Mouse (Mus musculus) stomach, embryonic 16.5 days (tissue): Measurements from ENCODE around the gene Rwdd3. TPM values are rescaled to one million over a fixed set of nuclear protein-coding genes. Genes with fewer than 3 reads are reported as not detected.

Experiments used
- ATAC-seq: fragments of 200-750 bp; cut with Nextera tagmentation; 2 replicates; pipeline ENCODE4 v1.8.0; 2017; ENCODE audit warnings: moderate number of reproducible peaks, moderate TSS enrichment; ENCODE audit not compliant: insufficient read depth, low FRiP score
- H3K27ac ChIP-seq: fragments of 300-500 bp; sonication (generic); 2 replicates; pipeline ENCODE4 v1.5.1; 2014; ENCODE audit warnings: low read length
- H3K27me3 ChIP-seq: fragments of 300-500 bp; sonication (generic); 2 replicates; pipeline ENCODE4 v1.6.1; 2014; ENCODE audit warnings: low read length, control low read depth, mixed read lengths; ENCODE audit not compliant: control insufficient read depth, insufficient read depth
- H3K36me3 ChIP-seq: fragments of 300-500 bp; sonication (generic); 2 replicates; pipeline ENCODE4 v1.6.1; 2014; ENCODE audit warnings: low read length; ENCODE audit not compliant: control insufficient read depth, insufficient read depth
- H3K4me1 ChIP-seq: fragments of 300-500 bp; sonication (generic); 2 replicates; pipeline ENCODE4 v1.6.1; 2014; ENCODE audit warnings: low read length, control low read depth, mixed read lengths; ENCODE audit not compliant: control insufficient read depth, insufficient read depth
- H3K4me2 ChIP-seq: fragments of 300-500 bp; sonication (generic); 2 replicates; pipeline ENCODE4 v1.6.1; 2014; ENCODE audit warnings: low read depth, low read length, mixed read lengths
- H3K4me3 ChIP-seq: fragments of 300-500 bp; sonication (generic); replicated peaks from 2 replicates; pipeline ENCODE4 v1.5.1; 2014; ENCODE audit warnings: mild to moderate bottlenecking, low read length
- H3K9ac ChIP-seq: fragments of 300-500 bp; sonication (generic); 2 replicates; pipeline ENCODE4 v1.6.1; 2014; ENCODE audit warnings: low read length
- H3K9me3 ChIP-seq: fragments of 300-500 bp; sonication (generic); replicated peaks from 2 replicates; pipeline ENCODE4 v1.6.1; 2016; ENCODE audit warnings: low read length, control low read depth; ENCODE audit not compliant: control insufficient read depth
- WGBS: fragments of 180-500 bp; shearing (Covaris S2); extraction: QIAGEN DNeasy Blood & Tissue Kit; methylation state at CpG from one replicate; pipeline ENCODE4 v1.1.7; 2014; 5-methylcytosine and 5-hydroxymethylcytosine counted together
- polyA plus RNA-seq: library from polyadenylated mRNA; unstranded; fragments of >200 nt; fragmentation: Nextera tagmentation; extraction: Ambion mirVana; gene quantifications from 2 replicates; pipeline ENCODE4 v1.2.1, GENCODE M21; 2015

The Rwdd3 gene
- polyA plus RNA-seq, 1 experiment from 2014 or later, result 5.9 TPM

DNA sequence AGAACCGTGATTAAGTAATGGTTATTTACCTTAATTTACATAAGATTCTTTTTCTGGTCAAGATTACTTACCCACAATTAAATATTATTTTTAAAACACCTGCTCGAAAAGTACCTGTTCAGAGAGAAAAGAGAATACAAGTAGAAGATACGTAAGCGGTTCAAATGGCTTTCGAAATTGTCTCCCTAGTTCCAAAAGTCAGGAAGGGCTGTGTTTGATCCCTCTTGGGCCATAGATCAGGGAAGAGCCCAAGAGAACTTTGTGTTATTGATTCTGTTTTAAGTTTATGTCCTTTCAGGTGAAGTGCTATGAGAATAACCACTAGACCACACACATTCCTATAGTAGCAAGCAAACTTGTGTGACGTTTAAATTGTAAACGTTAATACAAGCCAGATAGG lies 16.0 kb upstream of the Rwdd3 start:
- Histone ChIP-seq H3K4me1 (no peaks in the 10 kb centered on the region), H3K9me3 (no peaks in the 10 kb centered on the region), H3K27ac (no peak overlapping the region), H3K36me3 (no peaks in the 10 kb centered on the region), H3K4me3 (no peak overlapping the region), H3K27me3 (no peaks in the 10 kb centered on the region), H3K9ac (no peak overlapping the region), H3K4me2 (no peak overlapping the region)
- WGBS, result 75% methylated on average over 7 of the region's 7 CpGs
- no peak for ATAC-seq

DNA sequence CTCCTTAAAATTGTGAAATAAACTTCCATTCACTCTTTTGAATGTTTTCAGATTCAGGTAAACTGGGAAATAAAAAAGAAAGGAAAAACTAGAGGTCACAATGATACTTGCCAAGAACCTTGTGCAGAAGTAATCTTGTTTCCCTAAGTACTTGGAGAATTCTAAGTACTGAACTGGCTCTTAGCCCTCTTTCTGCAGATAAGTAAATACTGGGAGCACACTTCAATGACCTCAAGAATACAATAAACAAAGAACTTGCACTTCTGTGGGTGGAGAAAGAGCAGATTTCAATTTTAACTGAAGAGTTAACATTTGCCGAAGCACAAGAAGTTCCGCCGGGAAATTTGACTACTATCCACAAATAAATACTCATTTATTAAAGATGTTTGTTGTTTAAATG lies 15.4 kb upstream of the Rwdd3 start:
- Histone ChIP-seq H3K27me3 (no peaks in the 10 kb centered on the region), H3K9me3 (no peaks in the 10 kb centered on the region), H3K4me2 (no peak overlapping the region), H3K9ac (no peak overlapping the region), H3K27ac (no peak overlapping the region), H3K4me3 (no peak overlapping the region), H3K4me1 (no peaks in the 10 kb centered on the region), H3K36me3 (no peaks in the 10 kb centered on the region)
- ATAC-seq, result no peak; the same call in 1 of the 2 replicates
- 39% methylated on average over 3 of the region's 3 CpGs for WGBS

DNA sequence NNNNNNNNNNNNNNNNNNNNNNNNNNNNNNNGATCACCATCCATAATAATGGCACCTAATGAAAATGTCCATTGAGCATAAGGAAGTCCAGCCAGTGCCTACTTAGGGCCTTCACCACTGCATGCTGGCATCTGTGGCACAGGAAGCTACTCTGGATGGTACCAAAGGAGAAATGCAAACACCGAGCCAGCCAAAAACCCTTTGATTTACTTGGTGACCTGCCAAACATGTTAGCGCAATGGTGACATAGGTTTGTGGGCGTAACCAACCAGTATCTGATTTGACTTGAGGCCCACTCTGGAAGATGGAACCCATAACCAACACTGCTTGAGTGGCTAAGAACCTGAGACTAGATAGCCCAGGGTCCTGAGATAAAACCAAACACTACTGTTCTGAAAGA lies 13.7 kb upstream of the Rwdd3 start:
- Histone ChIP-seq H3K4me3 (no peak overlapping the region), H3K27me3 (no peaks in the 10 kb centered on the region), H3K4me1 (no peaks in the 10 kb centered on the region), H3K36me3 (no peaks in the 10 kb centered on the region), H3K4me2 (no peak overlapping the region), H3K9me3 (no peaks in the 10 kb centered on the region), H3K27ac (no peak overlapping the region), H3K9ac (no peak overlapping the region)
- no peak for ATAC-seq
- 94% methylated on average over 3 of the region's 3 CpGs for WGBS

DNA sequence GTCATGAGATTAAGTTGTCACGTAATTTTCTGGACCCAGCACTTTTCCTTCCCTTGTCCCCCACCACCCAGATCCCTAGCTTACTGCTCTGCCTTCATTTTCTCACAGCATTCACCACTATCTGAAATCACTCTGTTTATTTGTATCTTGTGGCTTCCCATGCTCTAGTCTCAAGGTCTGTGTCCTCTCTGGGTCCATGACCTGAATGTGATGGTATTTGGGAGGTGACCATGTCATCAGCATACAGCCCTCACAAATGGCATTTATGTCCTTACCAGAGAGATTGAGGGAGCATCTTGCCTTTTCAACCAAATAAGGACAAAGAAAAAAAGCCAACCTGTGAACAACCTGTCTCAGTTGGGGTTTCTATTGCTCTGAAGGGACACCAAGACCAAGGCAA lies 4.5 kb upstream of the Rwdd3 start:
- Histone ChIP-seq H3K4me1 (peaks cover 3% of the 10 kb centered on the region; the same call in 1 of the 2 replicates), H3K27me3 (no peaks in the 10 kb centered on the region), H3K27ac (no peak overlapping the region), H3K9ac (no peak overlapping the region), H3K9me3 (no peaks in the 10 kb centered on the region), H3K4me2 (no peak overlapping the region), H3K4me3 (no peak overlapping the region), H3K36me3 (no peaks in the 10 kb centered on the region)
- ATAC-seq, result no peak
- 90% methylated on average over 1 of the region's 1 CpGs for WGBS

DNA sequence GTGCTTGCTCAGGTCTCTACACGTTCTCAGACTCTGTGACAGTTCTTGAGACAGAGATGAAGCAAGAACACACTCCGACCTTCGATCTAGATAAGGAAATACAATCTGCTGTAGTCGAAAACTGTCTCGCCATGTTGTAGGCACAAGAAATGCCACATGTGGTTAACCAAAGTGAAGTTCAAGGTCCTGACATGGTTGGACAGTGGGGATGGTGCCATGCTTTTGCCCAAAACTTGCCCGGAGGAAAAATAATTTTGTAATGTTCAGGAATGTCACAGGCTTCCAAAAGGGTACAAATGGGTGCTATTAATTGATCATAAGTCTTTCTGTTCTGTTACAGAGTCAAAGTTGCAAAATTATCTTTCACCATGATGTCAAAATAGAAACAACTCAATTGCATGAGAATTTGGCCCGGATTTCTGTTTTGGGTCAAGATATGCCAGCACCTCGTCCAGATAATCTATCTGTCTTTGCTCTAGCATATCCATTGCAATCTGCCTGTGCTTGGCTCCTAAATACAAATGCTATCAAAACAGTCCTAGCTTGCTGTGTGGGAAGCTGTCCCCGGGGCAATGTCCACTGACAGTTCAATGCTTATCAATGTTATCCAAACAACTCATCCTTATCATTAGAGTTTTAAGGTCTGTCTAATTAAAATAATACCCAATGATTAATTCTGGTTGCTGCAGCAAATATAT lies 2.9 kb upstream of the Rwdd3 start:
- Histone ChIP-seq H3K27ac (no peak overlapping the region), H3K4me3 (no peak overlapping the region), H3K9ac (no peak overlapping the region), H3K4me1 (peaks cover 3% of the 10 kb centered on the region; the same call in 1 of the 2 replicates), H3K9me3 (no peaks in the 10 kb centered on the region), H3K27me3 (no peaks in the 10 kb centered on the region), H3K4me2 (no peak overlapping the region), H3K36me3 (no peaks in the 10 kb centered on the region)
- ATAC-seq, result no peak
- 64% methylated on average over 9 of the region's 9 CpGs for WGBS

DNA sequence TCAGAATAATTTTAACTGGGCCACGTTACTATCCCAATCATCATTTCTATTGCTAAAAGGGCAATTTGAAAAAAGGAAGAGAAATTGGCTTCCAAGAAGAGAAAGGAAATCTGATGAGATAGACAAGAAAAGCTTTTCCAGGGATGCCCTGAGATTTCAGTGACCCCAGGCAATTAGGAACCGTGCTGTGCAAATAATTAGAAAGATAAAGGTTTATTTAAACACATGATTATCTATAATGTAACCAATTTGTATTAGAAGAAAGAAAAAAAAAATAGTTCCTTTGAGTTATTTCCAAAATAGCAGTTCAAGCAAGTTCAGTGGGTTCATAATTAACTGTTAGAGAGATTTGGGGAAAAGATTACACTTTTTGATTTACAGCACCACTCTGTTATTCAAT lies 1.2 kb upstream of the Rwdd3 start:
- Histone ChIP-seq H3K4me1 (peaks cover 3% of the 10 kb centered on the region; the same call in 1 of the 2 replicates), H3K4me2 (no peak overlapping the region), H3K9me3 (no peaks in the 10 kb centered on the region), H3K27me3 (no peaks in the 10 kb centered on the region), H3K36me3 (no peaks in the 10 kb centered on the region), H3K4me3 (no peak overlapping the region), H3K9ac (no peak overlapping the region), H3K27ac (no peak overlapping the region)
- ATAC-seq, result no peak
- 77% methylated on average over 2 of the region's 2 CpGs for WGBS

DNA sequence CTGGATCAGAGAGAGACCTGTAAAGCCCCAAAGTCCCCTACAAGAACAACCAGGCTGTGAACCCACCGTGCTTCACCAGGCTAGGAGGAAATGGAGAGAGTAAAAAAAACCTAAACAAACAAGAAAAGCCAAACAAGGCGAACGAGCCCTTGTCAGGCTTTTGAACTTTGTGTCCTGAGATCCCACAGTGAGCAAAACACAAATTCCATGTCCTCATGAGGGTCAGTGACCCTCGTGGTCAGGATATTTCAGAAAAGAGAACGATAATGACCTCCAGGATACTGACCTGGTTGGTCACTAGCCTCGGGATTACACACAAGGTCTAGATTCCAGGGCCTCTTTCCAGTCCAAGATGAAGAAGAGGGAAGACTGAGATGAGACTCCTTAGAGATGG lies 374 bp upstream of the Rwdd3 start:
- Histone ChIP-seq H3K27ac (no peak overlapping the region), H3K4me1 (peaks cover 3% of the 10 kb centered on the region; the same call in 1 of the 2 replicates), H3K4me3 (peak overlapping the region; percentile 71), H3K36me3 (no peaks in the 10 kb centered on the region), H3K4me2 (peak overlapping the region; percentile 62), H3K9me3 (no peaks in the 10 kb centered on the region), H3K27me3 (no peaks in the 10 kb centered on the region), H3K9ac (peak overlapping the region; percentile 82; the same call in 1 of the 2 replicates)
- ATAC-seq, result no peak
- 34% methylated on average over 6 of the region's 6 CpGs for WGBS

DNA sequence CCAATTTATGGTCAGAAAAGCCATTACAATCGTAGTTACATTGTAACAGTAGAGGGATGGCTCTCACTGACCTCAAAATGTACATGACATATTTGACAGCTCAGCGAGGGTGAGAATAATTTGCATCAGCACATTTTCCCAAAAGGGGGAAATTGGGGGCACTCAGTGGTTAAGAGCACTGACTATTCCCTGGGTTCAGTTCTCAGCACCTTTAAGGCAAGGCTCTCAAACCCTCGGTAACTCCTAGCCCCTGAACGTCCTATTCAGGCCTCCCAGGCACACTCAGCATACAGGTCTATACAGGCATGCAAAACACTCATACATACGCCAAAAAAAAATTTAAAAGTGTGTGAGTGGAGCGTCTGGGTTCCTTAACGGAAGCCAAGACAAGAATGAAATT lies 864 bp downstream of the Rwdd3 start:
- no peak overlapping the region for H3K9ac ChIP-seq
- WGBS, result 49% methylated on average over 7 of the region's 7 CpGs
- H3K27ac ChIP-seq, result no peak overlapping the region
- peaks cover 3% of the 10 kb centered on the region; the same call in 1 of the 2 replicates for H3K4me1 ChIP-seq
- H3K4me2 ChIP-seq, result peak overlapping the region; percentile 62
- no peaks in the 10 kb centered on the region for H3K9me3 ChIP-seq
- ATAC-seq, result no peak
- no peaks in the 10 kb centered on the region for H3K27me3 ChIP-seq
- peak overlapping the region; percentile 71 for H3K4me3 ChIP-seq
- no peaks in the 10 kb centered on the region for H3K36me3 ChIP-seq

DNA sequence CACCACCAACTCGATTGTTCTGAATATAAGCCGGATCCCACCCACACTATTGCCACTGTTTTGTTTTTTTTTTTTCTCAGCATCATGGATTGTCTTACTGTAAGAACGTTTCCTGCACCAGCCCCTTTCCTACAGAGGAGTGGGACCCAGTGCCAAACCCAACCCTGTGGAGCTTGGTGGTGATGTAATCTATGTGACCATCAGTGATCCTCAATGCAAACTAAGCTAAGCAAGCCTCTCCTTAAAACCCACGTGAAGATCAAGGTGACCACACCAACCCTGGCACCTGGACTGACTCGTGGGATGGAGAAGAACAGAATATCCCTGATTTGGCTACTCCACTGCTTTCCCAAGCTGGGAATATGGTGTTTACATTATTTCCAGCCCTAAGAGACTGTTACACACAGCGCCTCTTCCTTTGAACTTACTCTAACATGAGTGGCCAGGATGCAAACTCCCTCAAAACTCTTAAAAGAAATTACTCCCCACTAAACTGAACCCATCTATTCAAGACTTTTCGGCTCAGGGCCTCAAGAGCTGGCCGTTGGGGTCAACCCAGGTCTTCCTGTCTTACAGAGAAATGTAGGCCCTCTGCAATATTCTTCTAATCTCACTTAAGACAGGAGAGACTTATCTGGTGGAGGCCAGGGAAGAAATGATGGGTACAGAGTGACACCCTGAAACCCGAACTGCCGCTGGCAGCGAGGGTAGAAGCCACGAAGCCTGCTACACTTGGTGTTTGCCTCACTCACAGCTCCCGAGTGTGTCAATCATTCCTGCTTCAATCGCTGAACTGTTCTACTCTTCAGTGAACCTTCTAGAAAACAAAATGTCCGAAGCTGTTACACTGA lies 2.2 kb downstream of the Rwdd3 start:
- peaks cover 3% of the 10 kb centered on the region; the same call in 1 of the 2 replicates for H3K4me1 ChIP-seq
- no peak overlapping the region for H3K9ac ChIP-seq
- no peaks in the 10 kb centered on the region for H3K9me3 ChIP-seq
- no peak overlapping the region for H3K27ac ChIP-seq
- H3K4me3 ChIP-seq, result no peak overlapping the region
- H3K27me3 ChIP-seq, result no peaks in the 10 kb centered on the region
- WGBS, result 73% methylated on average over 15 of the region's 15 CpGs
- no peak for ATAC-seq
- no peak overlapping the region for H3K4me2 ChIP-seq
- H3K36me3 ChIP-seq, result no peaks in the 10 kb centered on the region
